Mouse (Mus musculus) cerebellum, adult 2 months (tissue): Measurements from ENCODE around the gene Asxl2. TPM values are rescaled to one million over a fixed set of nuclear protein-coding genes. Genes with fewer than 3 reads are reported as not detected.

Source experiments
- DNase-seq, 2 experiments: peaks; one replicate each; pipeline ENCODE4 v3.0.0; 2021
- H3K27ac ChIP-seq: fragments of 200-500 bp; 2 replicates; pipeline ENCODE4 v1.5.1; 2012; ENCODE audit warnings: low read length, control low read depth, inconsistent platforms; ENCODE audit not compliant: insufficient read depth
- H3K27me3 ChIP-seq: fragments of 200-500 bp; 2 replicates; pipeline ENCODE4 v1.6.1; 2012; ENCODE audit warnings: inconsistent platforms, mild to moderate bottlenecking, low read length, moderate library complexity; ENCODE audit not compliant: control insufficient read depth, insufficient read depth
- H3K4me1 ChIP-seq: fragments of 200-500 bp; 2 replicates; pipeline ENCODE4 v1.6.1; 2011; ENCODE audit warnings: low read length; ENCODE audit not compliant: control insufficient read depth, insufficient read depth
- H3K4me3 ChIP-seq: fragments of 200-500 bp; replicated peaks from 2 replicates; pipeline ENCODE3; 2011; ENCODE audit warnings: mild to moderate bottlenecking, low read depth, low read length, control low read depth; ENCODE audit not compliant: insufficient read depth
- CTCF ChIP-seq: fragments of 200-500 bp; IDR thresholded peaks from 2 replicates; pipeline ENCODE4 v1.5.1; 2011; ENCODE audit warnings: low read depth, mild to moderate bottlenecking, control low read depth, low read length, moderate library complexity, borderline replicate concordance; ENCODE audit not compliant: insufficient read depth
- POLR2A ChIP-seq: fragments of 200-500 bp; IDR thresholded peaks from 2 replicates; pipeline ENCODE4 v1.6.1; 2011; ENCODE audit warnings: low read length, control low read depth, borderline replicate concordance; ENCODE audit not compliant: insufficient read depth
- WGBS: fragments of 180-500 bp; shearing (Covaris S2); methylation state at CpG from one replicate; pipeline ENCODE4 v1.1.7; 2018; 5-methylcytosine and 5-hydroxymethylcytosine counted together
- polyA plus RNA-seq: library from polyadenylated mRNA; depleted of rRNA; stranded (reverse); fragments of >200 nt; gene quantifications from 2 replicates; pipeline ENCODE4 v1.2.3, GENCODE M21; 2012

The Asxl2 gene
- polyA plus RNA-seq, 1 experiment = 13.7 TPM

DNA sequence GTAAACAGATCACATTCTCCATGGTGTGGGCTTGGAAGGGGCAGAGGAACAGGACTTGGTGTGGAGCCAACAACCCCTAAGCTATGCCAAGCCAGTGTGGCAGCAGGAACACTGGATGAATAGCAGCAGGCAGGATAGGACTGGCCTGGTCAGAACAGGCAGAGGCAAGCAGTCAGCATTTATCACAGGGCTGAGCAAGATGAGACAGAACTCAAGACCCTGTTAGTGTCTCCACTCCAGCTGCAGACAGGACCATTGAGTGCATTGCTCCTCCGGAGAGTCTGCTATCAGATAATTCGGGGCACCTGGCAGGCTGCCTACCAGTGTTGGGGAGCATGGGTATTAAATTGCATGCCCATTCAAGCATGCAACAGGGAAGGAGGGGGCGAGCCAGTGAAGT is 111.0 kb downstream of the Asxl2 start:
- WGBS = 18% methylated on average over 3 of the region's 3 CpGs
- TF ChIP-seq CTCF = no peak
- no peak for TF ChIP-seq POLR2A
- DNase-seq = peak in 1 of 2 experiments; percentile 12
- Histone ChIP-seq H3K4me1 (peaks cover 3% of the 10 kb centered on the region; the same call in 1 of the 2 replicates), H3K27ac (no peak overlapping the region), H3K4me3 (no peak overlapping the region), H3K27me3 (no peaks in the 10 kb centered on the region)

DNA sequence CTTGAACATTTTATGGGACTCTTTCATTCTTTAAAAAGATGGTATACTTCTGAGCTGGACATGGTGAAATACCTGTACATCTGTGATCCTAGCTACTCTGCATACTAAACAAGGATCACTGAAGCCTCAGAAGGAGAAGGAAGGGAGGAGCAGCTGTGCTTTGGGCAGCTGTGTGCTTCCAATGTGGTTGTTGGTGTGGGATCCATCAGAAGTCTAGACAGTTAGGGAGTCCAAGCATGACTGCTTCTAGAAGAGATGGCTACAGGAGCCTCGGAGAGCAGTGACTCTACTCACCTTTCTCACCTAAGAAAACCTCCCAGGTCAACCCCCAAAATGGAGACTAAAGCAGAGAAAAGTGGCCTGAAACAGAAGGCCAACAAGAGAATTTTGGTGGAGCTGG is 111.4 kb downstream of the Asxl2 start:
- no peaks in the 10 kb centered on the region for H3K27me3 ChIP-seq
- TF ChIP-seq CTCF (no peak), POLR2A (no peak)
- 76% methylated on average over 1 of the region's 1 CpGs for whole genome bisulfite sequencing
- H3K27ac ChIP-seq = no peak overlapping the region
- peaks cover 3% of the 10 kb centered on the region; the same call in 1 of the 2 replicates for H3K4me1 ChIP-seq
- no peak overlapping the region for H3K4me3 ChIP-seq
- DNase-seq = no peak

DNA sequence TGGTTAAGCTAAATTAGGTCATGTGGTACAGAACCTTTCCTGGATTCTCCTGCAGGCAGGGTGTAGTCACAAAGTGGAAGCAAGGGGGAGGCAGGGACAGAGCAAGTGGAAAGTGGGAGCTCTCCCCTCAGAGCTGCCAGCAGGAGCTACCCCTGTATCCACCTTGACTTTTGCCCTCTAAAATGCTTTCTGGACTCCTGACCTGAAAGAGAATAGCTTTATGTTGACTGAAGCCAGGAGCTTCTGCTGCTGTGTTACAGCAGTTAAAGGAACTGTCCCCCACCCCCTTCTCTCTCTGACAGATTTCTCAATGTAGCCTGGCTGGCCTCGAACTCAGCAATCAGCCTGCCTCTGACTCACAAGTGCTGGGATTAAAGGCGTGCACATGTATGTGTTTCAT is 112.9 kb downstream of the Asxl2 start:
- H3K27me3 ChIP-seq = no peaks in the 10 kb centered on the region
- WGBS = 92% methylated on average over 2 of the region's 2 CpGs
- TF ChIP-seq CTCF (no peak), POLR2A (no peak)
- no peak overlapping the region for H3K27ac ChIP-seq
- peaks cover 3% of the 10 kb centered on the region; the same call in 1 of the 2 replicates for H3K4me1 ChIP-seq
- DNase-seq = no peak
- H3K4me3 ChIP-seq = no peak overlapping the region

DNA sequence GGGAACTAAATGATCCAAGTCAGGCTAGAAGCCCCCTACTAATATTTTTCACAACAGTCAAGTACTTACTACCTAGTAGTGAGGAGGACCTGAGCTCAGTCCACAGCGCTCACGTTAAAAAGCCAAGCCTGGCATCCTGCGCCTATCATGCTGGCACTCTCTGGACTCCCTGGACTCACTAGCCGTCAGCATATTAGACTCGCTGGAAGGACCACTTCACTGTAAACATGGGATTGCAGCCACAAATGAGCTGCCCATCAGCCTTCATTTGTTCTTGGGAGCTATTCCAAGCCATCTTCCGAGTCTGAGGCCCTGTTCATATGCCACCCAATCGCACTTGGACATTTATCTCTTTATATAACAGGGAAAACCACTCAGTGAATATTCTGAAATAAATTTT is 114.2 kb downstream of the Asxl2 start:
- WGBS = 64% methylated on average over 7 of the region's 7 CpGs
- Histone ChIP-seq H3K27ac (no peak overlapping the region), H3K4me3 (no peak overlapping the region), H3K4me1 (peaks cover 3% of the 10 kb centered on the region; the same call in 1 of the 2 replicates), H3K27me3 (no peaks in the 10 kb centered on the region)
- DNase-seq = no peak
- TF ChIP-seq CTCF (no peak), POLR2A (no peak)

DNA sequence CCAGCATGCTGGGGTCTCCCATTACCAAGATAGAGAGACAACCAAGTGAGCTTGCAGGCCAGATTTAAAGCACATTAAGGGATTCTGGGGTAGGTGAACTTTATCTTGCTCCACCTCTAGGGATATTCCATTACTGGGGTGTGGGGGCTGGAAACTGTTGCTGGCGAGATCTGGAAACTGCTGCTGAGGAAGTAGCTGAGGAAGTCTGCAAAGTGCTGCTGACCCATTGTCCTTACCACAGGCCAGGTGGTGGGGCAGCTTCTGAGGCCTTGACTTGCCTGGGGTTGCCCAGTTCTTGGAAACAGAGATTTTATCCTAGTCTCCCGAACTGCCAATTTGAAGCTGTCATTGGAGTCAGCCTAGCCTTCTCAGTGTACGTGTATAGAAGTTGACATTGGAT is 118.8 kb downstream of the Asxl2 start:
- Histone ChIP-seq H3K27me3 (no peaks in the 10 kb centered on the region), H3K27ac (no peak overlapping the region), H3K4me3 (no peak overlapping the region), H3K4me1 (no peaks in the 10 kb centered on the region)
- DNase-seq = no peak
- WGBS = 89% methylated on average over 3 of the region's 3 CpGs
- no peak for TF ChIP-seq POLR2A
- TF ChIP-seq CTCF = no peak

DNA sequence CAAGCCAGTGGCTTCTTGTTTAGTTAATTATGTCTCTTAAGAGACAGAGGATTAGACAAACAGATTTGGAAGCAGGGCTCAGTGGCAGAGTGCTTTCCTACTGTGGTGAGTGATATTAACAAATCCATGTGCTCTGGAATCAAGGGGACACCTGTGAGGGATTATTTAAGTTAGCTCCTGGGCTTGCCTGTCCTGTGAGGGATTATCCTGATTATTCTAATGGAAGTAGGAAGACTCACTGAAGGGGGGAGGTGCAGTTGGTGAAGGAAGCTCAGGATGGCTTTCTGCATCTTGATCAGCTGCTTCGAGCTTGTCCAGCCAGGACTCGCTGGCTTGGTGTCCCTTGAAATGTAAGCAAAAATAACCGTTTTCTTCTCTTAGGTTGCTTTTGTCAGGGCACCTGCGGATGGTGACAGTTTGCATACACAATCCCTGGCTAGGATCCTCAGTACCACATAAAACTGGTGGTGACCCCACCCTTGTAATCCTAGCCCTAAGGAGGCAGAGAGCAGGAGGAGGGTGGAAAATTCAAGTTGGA is 119.5 kb downstream of the Asxl2 start:
- no peaks in the 10 kb centered on the region for H3K4me1 ChIP-seq
- TF ChIP-seq POLR2A (no peak), CTCF (no peak)
- no peak for DNase-seq
- 71% methylated on average over 4 of the region's 4 CpGs for WGBS
- H3K27me3 ChIP-seq = no peaks in the 10 kb centered on the region
- no peak overlapping the region for H3K4me3 ChIP-seq
- H3K27ac ChIP-seq = no peak overlapping the region

DNA sequence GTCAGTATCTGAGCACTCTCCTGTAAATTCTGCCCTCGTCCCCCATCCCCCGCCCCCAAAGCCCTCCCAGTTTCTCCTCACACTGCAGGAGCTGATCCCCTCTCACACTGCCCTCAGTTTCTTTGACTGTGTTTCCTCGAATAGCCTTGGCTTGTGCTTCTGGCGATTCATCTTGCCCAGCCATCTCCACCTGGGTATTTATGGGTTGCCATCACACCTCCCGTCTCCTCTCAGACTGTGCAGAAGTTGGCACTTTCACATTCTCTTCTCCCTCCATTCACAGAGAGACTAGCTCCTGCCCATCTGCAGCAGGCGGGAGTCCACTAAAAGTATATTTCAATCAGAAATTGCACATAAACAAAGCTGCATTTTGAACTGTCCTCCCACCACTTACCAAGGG is 120.1 kb downstream of the Asxl2 start:
- TF ChIP-seq POLR2A (no peak), CTCF (no peak)
- Histone ChIP-seq H3K4me3 (no peak overlapping the region), H3K27me3 (no peaks in the 10 kb centered on the region), H3K27ac (no peak overlapping the region), H3K4me1 (no peaks in the 10 kb centered on the region)
- WGBS = 49% methylated on average over 6 of the region's 6 CpGs
- no peak for DNase-seq

DNA sequence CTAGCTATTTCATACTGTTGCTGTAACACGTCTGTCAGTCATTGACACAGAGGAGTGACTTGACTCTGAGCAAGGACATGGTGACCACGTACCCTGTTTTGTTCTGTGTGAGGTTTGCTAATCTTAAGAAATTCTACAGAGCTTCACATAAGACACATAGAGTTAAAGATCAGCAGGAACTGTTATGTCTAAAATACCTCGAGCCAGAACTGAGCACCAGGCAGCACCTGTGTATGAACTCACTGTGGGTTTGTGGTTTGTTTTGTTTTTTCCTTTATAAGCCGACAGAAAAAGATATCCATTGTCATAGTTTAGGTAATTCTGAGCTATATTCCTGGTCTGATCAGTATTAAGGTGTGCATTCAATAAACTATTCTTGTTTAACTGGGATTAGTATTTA is 120.8 kb downstream of the Asxl2 start:
- Histone ChIP-seq H3K4me3 (no peak overlapping the region), H3K27me3 (no peaks in the 10 kb centered on the region), H3K4me1 (no peaks in the 10 kb centered on the region), H3K27ac (no peak overlapping the region)
- WGBS = 74% methylated on average over 4 of the region's 4 CpGs
- TF ChIP-seq CTCF (no peak), POLR2A (no peak)
- DNase-seq = no peak
